Mouse (Mus musculus) fat pad, adult 2 months (tissue): ENCODE results near the gene Arfgef2.

ENCODE experiments used
- DNase-seq: peaks from one replicate; pipeline ENCODE4 v3.0.0-alpha.2; 2011; ENCODE audit warnings: low read depth, low spot score; ENCODE audit errors: extremely low read depth

Arfgef2 gene

DNA sequence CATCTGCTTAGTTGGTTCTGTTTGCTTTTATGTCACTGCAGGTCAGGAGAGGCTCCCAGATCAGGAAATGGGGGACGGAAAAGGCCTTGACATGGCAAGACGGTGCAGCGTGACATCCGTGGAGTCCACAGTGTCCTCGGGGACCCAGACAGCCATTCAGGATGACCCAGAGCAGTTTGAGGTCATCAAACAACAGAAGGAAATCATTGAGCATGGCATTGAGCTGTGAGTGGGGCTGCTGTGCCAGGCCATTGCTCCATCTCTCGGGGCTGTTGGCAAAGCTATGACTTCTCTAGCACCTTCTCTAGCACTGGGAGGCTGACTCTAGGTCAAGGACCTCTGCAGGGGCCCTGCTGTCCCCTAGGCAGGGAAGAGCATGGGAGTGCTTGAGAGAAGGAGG is 51.0 kb downstream of the Arfgef2 start:
- DNase-seq: no peak

DNA sequence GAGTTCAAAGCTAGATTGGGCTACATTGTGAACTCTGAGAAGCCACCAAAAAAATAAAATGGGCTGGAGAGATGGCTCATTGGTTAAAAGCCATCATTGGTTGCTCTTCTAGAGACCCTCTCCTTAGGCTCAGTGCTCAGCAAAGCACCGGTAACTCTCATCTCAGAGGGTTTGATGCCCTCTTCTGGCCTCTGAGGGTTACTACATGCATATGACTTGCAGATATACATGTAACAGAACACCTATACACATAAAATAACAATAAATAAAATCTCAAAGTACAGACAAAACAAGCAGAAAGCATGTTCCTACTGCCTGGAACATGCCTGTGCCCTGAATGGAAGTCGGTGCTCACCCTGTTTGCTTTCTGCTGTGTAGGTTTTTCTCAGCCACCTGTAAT is 51.7 kb downstream of the Arfgef2 start:
- DNase-seq: no peak

DNA sequence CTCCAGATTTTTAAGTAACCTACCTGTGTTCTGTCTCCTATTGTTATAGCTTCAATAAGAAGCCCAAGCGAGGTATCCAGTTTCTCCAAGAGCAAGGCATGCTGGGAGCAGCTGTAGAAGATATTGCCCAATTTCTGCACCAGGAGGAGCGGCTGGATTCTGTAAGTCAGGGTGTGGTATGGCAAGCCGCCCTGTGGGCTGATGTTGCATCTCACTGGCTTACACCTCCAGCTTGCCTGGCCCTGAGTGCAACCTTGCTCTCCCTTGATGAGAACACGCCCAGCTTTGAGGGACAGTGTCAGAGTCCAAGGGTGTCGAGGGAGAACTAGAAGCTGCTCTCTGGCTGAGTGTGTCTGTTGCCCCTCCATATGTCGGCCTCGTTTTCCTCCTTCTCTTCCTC is 53.8 kb downstream of the Arfgef2 start:
- peak; percentile 23 for DNase-seq

- DNase-seq: no peak
Measured at GRCm38 (mm10) chr2:166862505-166862904, 57.1 kb downstream of the Arfgef2 start.

DNA sequence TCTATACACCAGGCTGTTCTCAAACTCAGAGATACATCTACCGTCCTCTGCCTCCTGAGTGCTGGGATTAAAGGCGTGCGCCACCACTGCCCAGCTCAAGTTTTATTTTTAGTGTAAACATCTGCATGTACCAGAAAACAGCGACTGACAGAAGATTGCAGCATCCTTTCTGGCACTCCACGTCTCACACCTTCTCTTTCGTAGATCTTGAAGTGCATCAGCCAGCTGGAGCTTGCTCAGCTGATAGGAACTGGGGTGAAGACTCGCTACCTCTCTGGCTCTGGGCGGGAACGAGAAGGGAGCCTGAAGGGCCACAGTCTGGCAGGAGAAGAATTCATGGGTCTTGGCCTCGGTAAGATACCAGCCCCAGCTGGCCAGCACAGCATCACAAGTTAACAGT is 60.1 kb downstream of the Arfgef2 start:
- DNase-seq: no peak

DNA sequence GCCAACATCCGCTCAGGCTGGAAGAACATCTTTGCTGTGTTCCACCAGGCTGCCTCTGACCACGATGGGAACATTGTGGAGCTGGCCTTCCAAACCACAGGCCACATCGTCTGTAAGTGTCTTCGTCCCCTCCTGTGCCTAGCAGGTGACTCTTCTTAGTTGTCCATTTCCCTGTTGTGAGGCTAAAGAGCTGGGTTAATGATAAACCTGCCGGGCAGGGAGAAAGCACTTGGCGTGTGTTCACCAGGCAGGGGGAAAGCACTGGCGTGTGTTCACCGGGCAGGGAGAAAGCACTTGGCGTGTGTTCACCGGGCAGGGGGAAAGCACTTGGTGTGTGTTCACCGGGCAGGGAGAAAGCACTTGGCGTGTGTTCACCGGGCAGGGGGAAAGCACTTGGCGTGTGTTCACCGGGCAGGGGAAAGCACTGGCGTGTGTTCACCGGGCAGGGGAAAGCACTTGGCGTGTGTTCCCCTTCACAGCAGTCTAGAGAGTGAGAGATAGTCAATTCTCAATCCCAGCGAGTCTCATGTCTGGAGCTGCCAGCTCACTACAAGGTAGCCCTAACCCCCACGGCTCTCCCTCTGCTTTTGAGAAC is 65.0 kb downstream of the Arfgef2 start:
- no peak for DNase-seq

DNA sequence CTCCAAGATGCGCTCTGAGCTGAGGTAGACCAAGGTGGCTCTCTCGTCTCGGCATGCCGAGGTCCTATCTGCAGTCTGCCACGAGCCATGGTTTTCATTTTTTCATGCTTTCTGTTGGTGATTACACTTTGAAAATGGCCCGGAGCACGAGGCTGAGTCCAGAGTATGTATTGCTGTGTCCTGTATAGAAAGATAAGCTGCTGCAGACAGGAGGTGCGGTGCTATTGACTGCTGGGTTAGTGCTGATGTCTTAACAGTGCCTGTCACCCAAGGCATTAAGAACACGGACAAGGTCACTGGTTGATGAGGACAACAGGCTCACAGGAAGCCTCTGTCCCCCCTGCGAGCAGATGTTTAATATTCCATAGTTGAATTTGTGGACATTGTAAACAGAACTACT is 65.5 kb downstream of the Arfgef2 start:
- no peak for DNase-seq

GRCm38 (mm10) chr2:166874675-166875280 is 69.4 kb downstream of the Arfgef2 start:
- DNase-seq: no peak

DNA sequence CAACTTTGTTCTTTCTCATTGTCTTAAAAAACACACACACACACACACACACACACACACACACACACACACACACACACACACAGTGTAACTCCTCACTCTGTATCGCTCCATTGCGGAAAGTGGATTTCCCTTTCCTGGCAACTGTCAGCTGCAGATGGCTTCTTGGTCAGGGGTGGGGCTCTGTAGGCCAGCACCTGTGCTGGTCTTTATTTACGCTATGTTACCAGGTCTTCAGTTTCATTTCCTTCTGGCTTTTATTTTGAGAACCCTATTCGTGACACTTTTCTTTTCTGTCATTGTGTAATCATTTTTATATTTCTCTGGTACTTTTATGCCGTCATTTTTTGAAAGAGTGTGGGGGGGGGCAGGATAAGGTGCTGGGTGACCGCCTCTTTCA is 70.2 kb downstream of the Arfgef2 start:
- DNase-seq: no peak

GRCm38 (mm10) chr2:166876331-166876730 is 70.9 kb downstream of the Arfgef2 start:
- DNase-seq: no peak

DNA sequence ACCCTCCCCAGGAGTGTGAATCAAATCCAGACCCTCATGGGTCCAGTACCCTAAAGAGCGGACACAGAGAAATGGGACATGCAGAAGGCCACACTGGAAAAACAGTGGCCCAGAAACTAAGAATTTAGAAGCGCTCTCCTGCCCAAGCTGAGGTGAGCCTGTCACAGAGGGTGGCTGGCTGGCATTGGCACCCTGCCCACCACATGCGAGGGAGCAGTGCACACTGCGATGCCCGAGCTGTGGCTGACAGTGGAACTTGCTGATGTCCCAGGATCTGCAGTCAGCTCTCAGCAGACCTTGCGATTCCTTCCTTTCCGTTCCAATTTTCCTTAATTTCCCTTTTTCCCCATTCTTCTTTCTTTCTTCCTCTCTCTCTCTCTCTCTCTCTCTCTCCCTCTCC is 79.7 kb downstream of the Arfgef2 start:
- DNase-seq: no peak

- DNase-seq: no peak
Measured at GRCm38 (mm10) chr2:166885619-166886018, 80.2 kb downstream of the Arfgef2 start.

GRCm38 (mm10) chr2:166886231-166886630 is 80.8 kb downstream of the Arfgef2 start:
- DNase-seq: no peak

DNA sequence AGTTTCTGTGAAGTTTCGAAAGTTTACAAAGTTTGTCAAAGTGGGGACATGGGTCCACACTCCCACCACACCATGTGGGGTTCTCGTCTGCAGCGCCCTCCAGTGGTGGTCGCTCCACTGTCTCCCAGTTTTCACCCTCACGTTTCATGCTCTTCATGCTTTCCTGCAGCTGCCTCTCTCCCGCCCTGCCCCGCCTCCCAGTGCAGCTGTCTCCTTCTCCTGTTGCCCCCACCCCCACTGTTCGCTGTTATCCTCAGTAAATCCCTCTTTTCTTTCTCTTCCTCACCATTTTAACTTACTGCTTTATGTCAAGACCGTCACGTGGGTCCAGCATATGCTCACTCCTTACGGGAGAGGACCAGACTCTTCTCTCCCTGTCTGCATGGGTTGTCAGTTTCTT is 82.4 kb downstream of the Arfgef2 start:
- DNase-seq: no peak

DNA sequence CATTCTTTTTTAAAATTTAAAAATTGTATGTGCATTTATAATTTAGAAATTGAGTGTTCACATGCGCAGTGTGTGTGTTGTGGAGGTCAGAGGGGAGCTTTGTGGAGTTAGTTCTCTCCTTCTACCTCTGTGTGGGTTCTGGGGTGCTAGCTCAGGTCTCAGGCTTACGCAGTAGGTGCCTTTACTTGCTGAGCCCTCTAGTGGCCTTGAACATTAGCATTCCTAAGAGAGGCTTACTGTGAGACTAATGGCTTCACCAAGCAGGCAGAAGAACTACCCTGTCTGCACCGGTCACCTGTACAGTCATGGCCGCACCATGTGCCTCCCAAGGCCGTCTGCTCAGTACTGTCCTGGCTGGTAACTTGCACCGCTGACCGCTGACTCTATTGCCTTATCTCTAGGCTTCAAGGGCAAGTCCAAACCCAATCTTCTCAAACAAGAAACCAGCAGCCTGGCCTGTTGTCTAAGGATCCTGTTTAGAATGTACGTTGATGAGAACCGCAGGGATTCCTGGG is 86.0 kb downstream of the Arfgef2 start:
- DNase-seq: no peak

GRCm38 (mm10) chr2:166892158-166892680 is 86.8 kb downstream of the Arfgef2 start:
- no peak for DNase-seq

- DNase-seq: peak; percentile 57
Measured at GRCm38 (mm10) chr2:166893036-166893435, 87.6 kb downstream of the Arfgef2 start.

- no peak for DNase-seq
Measured at GRCm38 (mm10) chr2:166896368-166896767, 91.0 kb downstream of the Arfgef2 start.

DNA sequence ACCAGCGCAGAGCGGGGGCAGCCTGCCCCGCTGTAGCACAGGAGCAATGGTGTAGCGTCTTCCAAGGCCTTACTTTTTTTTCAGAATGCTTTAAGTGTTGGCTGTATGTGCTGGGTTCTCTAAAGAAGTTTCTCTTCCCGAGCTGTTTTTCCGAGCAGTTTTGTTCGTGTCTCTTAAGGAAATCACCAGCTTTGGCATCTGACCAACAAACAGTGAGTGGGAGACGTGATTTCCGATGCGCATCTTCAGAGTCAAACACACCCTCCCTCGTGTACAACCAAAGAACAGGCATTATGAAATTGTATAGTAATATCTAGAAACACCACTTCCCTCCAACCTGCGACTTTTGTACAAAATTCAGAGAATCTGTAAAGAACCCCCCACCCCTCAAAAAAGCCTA is 91.6 kb downstream of the Arfgef2 start:
- no peak for DNase-seq

DNA sequence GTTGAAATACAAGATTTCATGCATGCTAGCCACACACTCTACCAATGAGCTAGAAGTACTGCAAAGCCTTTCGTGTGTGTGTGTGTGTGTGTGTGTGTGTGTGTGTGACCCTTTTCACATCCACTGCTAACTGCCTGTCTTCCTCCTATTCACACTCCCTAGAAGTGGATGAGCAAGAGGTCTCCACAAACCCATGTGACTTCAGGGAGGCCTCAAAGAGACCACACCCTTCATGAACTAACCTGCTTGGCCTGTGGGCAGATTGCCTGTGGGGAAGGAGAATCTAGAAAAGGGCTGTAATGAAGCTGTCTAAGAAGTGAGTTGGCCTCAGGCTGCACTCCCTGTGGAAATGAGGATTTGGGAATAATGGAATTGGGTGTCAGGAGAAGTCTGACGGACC is 93.8 kb downstream of the Arfgef2 start:
- DNase-seq: no peak

DNA sequence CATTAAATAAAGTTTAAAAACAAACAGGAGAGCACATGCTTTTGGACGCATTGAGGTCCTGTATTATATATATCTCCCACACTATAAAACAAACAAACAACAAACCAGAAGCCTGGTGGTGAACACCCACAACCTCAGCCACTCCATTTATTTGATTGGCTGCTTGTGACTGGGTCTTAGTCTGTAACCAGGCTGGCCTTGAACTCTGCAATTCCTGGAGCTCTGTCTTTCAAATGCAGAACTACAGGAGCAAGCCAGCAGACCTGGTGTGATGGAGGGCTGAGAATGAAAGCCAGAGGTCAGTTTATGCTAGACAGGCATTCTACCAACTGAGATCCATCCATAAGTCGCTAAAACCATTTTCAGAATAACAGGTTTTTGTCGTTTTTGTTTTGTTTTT is 94.4 kb downstream of the Arfgef2 start:
- DNase-seq: no peak

DNA sequence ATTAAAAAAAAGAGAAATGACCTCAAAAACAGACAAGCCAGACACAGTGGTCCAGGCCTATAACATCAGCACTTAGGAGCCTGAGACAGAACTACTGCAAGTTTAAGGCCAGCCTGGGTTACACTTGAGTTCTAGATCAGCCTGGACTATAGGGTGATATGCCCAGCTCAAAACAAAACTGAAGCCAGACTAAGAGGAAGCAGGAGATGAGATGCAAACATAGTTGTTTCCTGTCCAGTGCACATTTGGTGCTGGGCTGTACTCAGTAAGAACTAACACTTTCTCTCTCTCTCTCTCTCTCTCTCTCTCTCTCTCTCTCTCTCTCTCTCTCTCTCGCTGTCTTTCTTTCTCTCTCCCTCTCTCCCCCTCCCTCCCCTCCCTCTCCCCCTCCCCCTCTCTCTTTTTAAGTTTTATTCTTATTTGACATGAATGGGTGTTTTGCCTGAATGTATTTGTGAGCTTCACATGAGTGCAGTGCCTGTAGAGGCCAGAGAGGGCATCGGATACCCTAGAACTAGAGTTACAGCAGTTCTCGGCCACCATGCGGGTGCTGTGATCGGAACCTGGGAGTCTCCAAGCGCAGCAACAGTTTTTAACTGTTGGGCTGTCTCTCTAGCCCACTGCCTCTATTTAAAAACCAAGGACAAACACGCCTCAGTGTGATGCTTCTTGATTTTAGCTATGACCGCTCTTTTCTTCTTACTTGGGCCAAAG is 95.6 kb downstream of the Arfgef2 start:
- DNase-seq: no peak
